Mouse (Mus musculus) CH12F3 (cell line): ENCODE measurements around the gene Fam217a.
"Not testable (repeated sequence)": the region's sequence is repeated elsewhere in the genome, so short reads cannot be mapped to it uniquely, and the experiment has no call there.

ENCODE experiments used
- in situ Hi-C: fragments of 300-500 bp; cut with MboI; formaldehyde crosslinking; loops from 2 replicates; pipeline ENCODE4 v1.14.3; 2020; ENCODE audit warnings: low sequenced_read_pairs

The Fam217a gene

GRCm38 (mm10) chr13:34924210-34924609, at the start of gene Fam217a, which contains the start of gene 4933417A18Rik:
TSS of gene Fam217a (minus strand) at chr13:34924310.
TSS of gene 4933417A18Rik (plus strand) at chr13:34924409.
- in situ Hi-C loops, result no loop called here

- in situ Hi-C loops, result no loop called here
Observed at GRCm38 (mm10) chr13:34973770-34974169, 49.7 kb upstream of the Fam217a start.

GRCm38 (mm10) chr13:34973149-34973548, 49.0 kb upstream of the Fam217a start:
- in situ Hi-C loops, result no loop called here

GRCm38 (mm10) chr13:34972456-34972855, 48.3 kb upstream of the Fam217a start:
- in situ Hi-C loops, result not testable (repeated sequence)

- in situ Hi-C loops, result not testable (repeated sequence)
Observed at GRCm38 (mm10) chr13:34965647-34966046, 41.5 kb upstream of the Fam217a start.

- in situ Hi-C loops, result no loop called here
Observed at GRCm38 (mm10) chr13:34964866-34965265, 40.8 kb upstream of the Fam217a start.

GRCm38 (mm10) chr13:34964419-34964818, 40.3 kb upstream of the Fam217a start:
- in situ Hi-C loops, result no loop called here

GRCm38 (mm10) chr13:34963511-34964397, 39.6 kb upstream of the Fam217a start, which contains the start of gene Eci3:
TSS of gene Eci3 (minus strand) at chr13:34963810.
- in situ Hi-C loops, result no loop called here

- in situ Hi-C loops, result no loop called here
Observed at GRCm38 (mm10) chr13:34960996-34961770, 37.1 kb upstream of the Fam217a start.

GRCm38 (mm10) chr13:34958158-34958557, 34.0 kb upstream of the Fam217a start:
- in situ Hi-C loops, result not testable (repeated sequence)

GRCm38 (mm10) chr13:34956901-34957300, 32.8 kb upstream of the Fam217a start:
- in situ Hi-C loops, result no loop called here

- in situ Hi-C loops, result not testable (repeated sequence)
Observed at GRCm38 (mm10) chr13:34951437-34951836, 27.3 kb upstream of the Fam217a start.

GRCm38 (mm10) chr13:34942370-34942769, 18.3 kb upstream of the Fam217a start:
- in situ Hi-C loops, result no loop called here

GRCm38 (mm10) chr13:34934931-34935644, 11.0 kb upstream of the Fam217a start:
- in situ Hi-C loops, result no loop called here

GRCm38 (mm10) chr13:34916520-34917167, 7.5 kb downstream of the Fam217a start:
- in situ Hi-C loops, result no loop called here

- in situ Hi-C loops, result no loop called here
Observed at GRCm38 (mm10) chr13:34914614-34915013, 9.5 kb downstream of the Fam217a start.

GRCm38 (mm10) chr13:34892871-34893270, 31.2 kb downstream of the Fam217a start:
- in situ Hi-C loops, result no loop called here

GRCm38 (mm10) chr13:34876481-34876880, 47.6 kb downstream of the Fam217a start:
- in situ Hi-C loops, result no loop called here

- in situ Hi-C loops, result no loop called here
Observed at GRCm38 (mm10) chr13:34875741-34876445, 48.2 kb downstream of the Fam217a start.
